Mouse (Mus musculus) cortical plate, adult 2 months (tissue): ENCODE measurements around the gene Zfp536. TPM values are rescaled to one million over a fixed set of nuclear protein-coding genes. Genes with fewer than 3 reads are reported as not detected.

Experiments
- H3K27ac ChIP-seq: fragments of 200-500 bp; 2 replicates; pipeline ENCODE4 v1.5.1; 2012; ENCODE audit warnings: low read length, control low read depth, inconsistent platforms; ENCODE audit not compliant: insufficient read depth
- H3K4me1 ChIP-seq: fragments of 200-500 bp; 2 replicates; pipeline ENCODE4 v1.6.1; 2011; ENCODE audit warnings: low read length; ENCODE audit not compliant: control insufficient read depth, insufficient read depth
- H3K4me3 ChIP-seq: fragments of 200-500 bp; 2 replicates; pipeline ENCODE4 v1.5.1; 2011; ENCODE audit warnings: mild to moderate bottlenecking, low read length, control low read depth; ENCODE audit not compliant: insufficient read depth
- CTCF ChIP-seq: fragments of 200-500 bp; IDR thresholded peaks from 2 replicates; pipeline ENCODE4 v1.5.1; 2011; ENCODE audit warnings: mild to moderate bottlenecking, control low read depth, low read length; ENCODE audit not compliant: insufficient read depth; ENCODE audit errors: extremely low read depth
- POLR2A ChIP-seq: fragments of 200-500 bp; IDR thresholded peaks from 2 replicates; pipeline ENCODE4 v1.6.1; 2011; ENCODE audit warnings: mild to moderate bottlenecking, low read length, control low read depth; ENCODE audit not compliant: insufficient read depth; ENCODE audit errors: extremely low read depth
- polyA plus RNA-seq: library from polyadenylated mRNA; depleted of rRNA; stranded (reverse); fragments of >200 nt; gene quantifications from 2 replicates; pipeline ENCODE4 v1.2.3, GENCODE M21; 2012

The Zfp536 gene
- polyA plus RNA-seq, 1 experiment: 16.5 TPM

- no peaks in the 10 kb centered on the region; the same call in 1 of the 2 replicates for H3K4me1 ChIP-seq
- TF ChIP-seq POLR2A (no peak), CTCF (no peak)
- no peak overlapping the region for H3K4me3 ChIP-seq
- H3K27ac ChIP-seq: no peak overlapping the region
Observed at GRCm38 (mm10) chr7:37562505-37562904, 210.9 kb downstream of the Zfp536 start.

- no peak overlapping the region for H3K27ac ChIP-seq
- no peaks in the 10 kb centered on the region; the same call in 1 of the 2 replicates for H3K4me1 ChIP-seq
- no peak for TF ChIP-seq POLR2A
- no peak for TF ChIP-seq CTCF
- H3K4me3 ChIP-seq: no peak overlapping the region
Observed at GRCm38 (mm10) chr7:37560581-37560980, 212.9 kb downstream of the Zfp536 start.

- Histone ChIP-seq H3K4me1 (no peaks in the 10 kb centered on the region; the same call in 1 of the 2 replicates), H3K27ac (no peak overlapping the region), H3K4me3 (no peak overlapping the region)
- TF ChIP-seq CTCF: no peak
- TF ChIP-seq POLR2A: no peak
Observed at GRCm38 (mm10) chr7:37559851-37560250, 213.6 kb downstream of the Zfp536 start.

GRCm38 (mm10) chr7:37559341-37559740, 214.1 kb downstream of the Zfp536 start:
- no peak overlapping the region for H3K27ac ChIP-seq
- H3K4me1 ChIP-seq: no peaks in the 10 kb centered on the region
- TF ChIP-seq CTCF (no peak), POLR2A (no peak)
- H3K4me3 ChIP-seq: no peak overlapping the region

GRCm38 (mm10) chr7:37556811-37557210, 216.6 kb downstream of the Zfp536 start:
- H3K27ac ChIP-seq: no peak overlapping the region
- no peaks in the 10 kb centered on the region for H3K4me1 ChIP-seq
- no peak overlapping the region for H3K4me3 ChIP-seq
- TF ChIP-seq CTCF (no peak), POLR2A (no peak)

- no peak for TF ChIP-seq POLR2A
- no peak for TF ChIP-seq CTCF
Observed at GRCm38 (mm10) chr7:37554405-37554804, 219.0 kb downstream of the Zfp536 start.

GRCm38 (mm10) chr7:37553646-37554045, 219.8 kb downstream of the Zfp536 start:
- Histone ChIP-seq H3K27ac (no peak overlapping the region), H3K4me1 (no peaks in the 10 kb centered on the region), H3K4me3 (no peak overlapping the region)
- no peak for TF ChIP-seq CTCF
- no peak for TF ChIP-seq POLR2A

More at GRCm38 (mm10) chr7:37554405-37554804, 219.0 kb downstream of the Zfp536 start:
- Histone ChIP-seq H3K4me1 (no peaks in the 10 kb centered on the region), H3K4me3 (no peak overlapping the region), H3K27ac (no peak overlapping the region)

- Histone ChIP-seq H3K27ac (no peak overlapping the region), H3K4me1 (no peaks in the 10 kb centered on the region), H3K4me3 (no peak overlapping the region)
- no peak for TF ChIP-seq POLR2A
- TF ChIP-seq CTCF: no peak
Observed at GRCm38 (mm10) chr7:37552384-37552783, 221.1 kb downstream of the Zfp536 start.

- Histone ChIP-seq H3K4me3 (no peak overlapping the region), H3K4me1 (no peaks in the 10 kb centered on the region), H3K27ac (no peak overlapping the region)
- no peak for TF ChIP-seq CTCF
Observed at GRCm38 (mm10) chr7:37548805-37549204, 224.6 kb downstream of the Zfp536 start.

GRCm38 (mm10) chr7:37544011-37544410, 229.4 kb downstream of the Zfp536 start:
- Histone ChIP-seq H3K27ac (no peak overlapping the region), H3K4me3 (no peak overlapping the region), H3K4me1 (no peaks in the 10 kb centered on the region)
- TF ChIP-seq POLR2A: no peak
- TF ChIP-seq CTCF: no peak

- Histone ChIP-seq H3K4me3 (no peak overlapping the region), H3K4me1 (no peaks in the 10 kb centered on the region), H3K27ac (no peak overlapping the region)
- TF ChIP-seq CTCF: no peak
- no peak for TF ChIP-seq POLR2A
Observed at GRCm38 (mm10) chr7:37542951-37543350, 230.5 kb downstream of the Zfp536 start.

- no peak overlapping the region for H3K27ac ChIP-seq
- TF ChIP-seq CTCF (no peak), POLR2A (no peak)
- peaks cover 3% of the 10 kb centered on the region; the same call in 1 of the 2 replicates for H3K4me1 ChIP-seq
- no peak overlapping the region for H3K4me3 ChIP-seq
Observed at GRCm38 (mm10) chr7:37531166-37531565, 242.3 kb downstream of the Zfp536 start.
